7 mouse cellular contexts compared by ENCODE assay signal in genomic region chr14:55478651-55479599, GRCm38 (mm10). TPM values are rescaled to one million over a fixed set of nuclear protein-coding genes. Genes with fewer than 3 reads are reported as not detected.
DNase-seq lines count a peak whose midpoint lies in the region; ATAC-seq and TF ChIP-seq lines count a peak whose summit lies in the region.

Dhrs4 (plus strand) TSS chr14:55478758.

- H3K9ac ChIP-seq in intestine, postnatal 0 days (ENCODE audit: low read depth, low read length) = peak within 1 kb of the TSS; percentile 66
- H3K9ac ChIP-seq in midbrain, embryonic 11.5 days (ENCODE audit: low read length) = peak within 1 kb of the TSS; percentile 86

- H3K27me3 ChIP-seq in embryonic facial prominence, embryonic 10.5 days (replicated peaks; ENCODE audit: low read depth, poor library complexity, severe bottlenecking) = no peaks in the 10 kb centered on the region
- no peaks in the 10 kb centered on the region for H3K27me3 ChIP-seq in intestine, postnatal 0 days (replicated peaks; ENCODE audit: control insufficient read depth, insufficient read depth, low read length)
- no peaks in the 10 kb centered on the region for H3K27me3 ChIP-seq in midbrain, embryonic 11.5 days (ENCODE audit: control insufficient read depth, insufficient read depth, low read length)

- intact Hi-C loops in left cerebral cortex, postnatal 4 days (cut with DNase I) = no loop called here

- peak within 1 kb of the TSS; percentile 66 for H3K4me3 ChIP-seq in embryonic facial prominence, embryonic 10.5 days
- H3K4me3 ChIP-seq in intestine, postnatal 0 days (ENCODE audit: low read depth, low read length) = peak within 1 kb of the TSS; percentile 57
- peak within 1 kb of the TSS; percentile 56 for H3K4me3 ChIP-seq in midbrain, embryonic 11.5 days (ENCODE audit: low read depth, low read length)

- peak within 1 kb of the TSS; percentile 72 for H3K4me2 ChIP-seq in intestine, postnatal 0 days (replicated peaks; ENCODE audit: low read depth)
- peak within 1 kb of the TSS; percentile 63 for H3K4me2 ChIP-seq in midbrain, embryonic 11.5 days

- peak within 1 kb of the TSS; percentile 94 for H3K27ac ChIP-seq in embryonic facial prominence, embryonic 10.5 days (replicated peaks)
- H3K27ac ChIP-seq in intestine, postnatal 0 days (ENCODE audit: low read depth, low read length) = peak within 1 kb of the TSS; percentile 90
- H3K27ac ChIP-seq in midbrain, embryonic 11.5 days (ENCODE audit: low read depth, low read length) = peak within 1 kb of the TSS; percentile 40; the same call in 1 of the 2 replicates

- peak; percentile 88 for TF ChIP-seq CTCF in intestine, postnatal 0 days (IDR thresholded peaks at IDR 0.05; ENCODE audit: low read depth)

- ATAC-seq in intestine, postnatal 0 days = peak; percentile 93
- ATAC-seq in midbrain, embryonic 11.5 days (ENCODE audit: low FRiP score) = peak; percentile 93

- peak; percentile 69 for DNase-seq in adrenal gland, adult 8-10 months
- DNase-seq in embryonic facial prominence, embryonic 10.5 days (ENCODE audit: low spot score) = peak; percentile 88
- no peak for DNase-seq in gonadal fat pad, adult 2 months (ENCODE audit: low read depth)
- DNase-seq in left cerebral cortex, postnatal 4 days = peak; percentile 78
- DNase-seq in midbrain, embryonic 11.5 days (ENCODE audit: low spot score, missing footprints) = peak; percentile 97
- DNase-seq in right cerebral cortex, postnatal 4 days = peak; percentile 67

- peaks cover 25% of the 10 kb centered on the region for H3K4me1 ChIP-seq in embryonic facial prominence, embryonic 10.5 days
- no peaks in the 10 kb centered on the region for H3K4me1 ChIP-seq in intestine, postnatal 0 days (replicated peaks; ENCODE audit: control insufficient read depth, insufficient read depth, low read length)
- peaks cover 2% of the 10 kb centered on the region; the same call in 1 of the 2 replicates for H3K4me1 ChIP-seq in midbrain, embryonic 11.5 days (ENCODE audit: control insufficient read depth, insufficient read depth, low read length)

- WGBS in embryonic facial prominence, embryonic 10.5 days = 1% methylated on average over 38 of the region's 38 CpGs
- WGBS in intestine, postnatal 0 days = under 1% methylated on average over 38 of the region's 38 CpGs
- WGBS in midbrain, embryonic 11.5 days = 1% methylated on average over 38 of the region's 38 CpGs

- no peaks in the 10 kb centered on the region for H3K9me3 ChIP-seq in embryonic facial prominence, embryonic 10.5 days
- no peaks in the 10 kb centered on the region for H3K9me3 ChIP-seq in intestine, postnatal 0 days (ENCODE audit: control insufficient read depth)
- no peaks in the 10 kb centered on the region for H3K9me3 ChIP-seq in midbrain, embryonic 11.5 days (ENCODE audit: control insufficient read depth, low read length)

- 0 out of 2 replicates have a peak, but pooled peaks cover 15% of the 10 kb centered on the region for H3K36me3 ChIP-seq in embryonic facial prominence, embryonic 10.5 days (replicated peaks)
- peaks cover 19% of the 10 kb centered on the region; the same call in 1 of the 2 replicates for H3K36me3 ChIP-seq in intestine, postnatal 0 days (ENCODE audit: control insufficient read depth, insufficient read depth)
- H3K36me3 ChIP-seq in midbrain, embryonic 11.5 days (ENCODE audit: control insufficient read depth, insufficient read depth, low read length) = no peaks in the 10 kb centered on the region

RNA-seq across cellular contexts. Expression of gene Dhrs4, which starts in this region (rescaled TPM):
- total RNA-seq in adrenal gland, adult 8-10 months (2022) = 10 to 100 TPM; 51.9 to 72.7 (median 66.9) TPM
- 77.3 and 88.4 TPM in 2 replicates for polyA plus RNA-seq in embryonic facial prominence, embryonic 10.5 days (2016; fragmentation: Nextera tagmentation; extraction: Ambion mirVana)
- polyA plus RNA-seq in gonadal fat pad, adult 2 months (2012; rRNA removed) = 59.9 and 69.7 TPM in 2 replicates
- 130 and 133 TPM in 2 replicates for polyA plus RNA-seq in intestine, postnatal 0 days (2015; fragmentation: Nextera tagmentation; extraction: Ambion mirVana)
- total RNA-seq in left cerebral cortex, postnatal 4 days (2021) = 10 to 100 TPM; 13.6 to 14.9 TPM
- polyA plus RNA-seq in midbrain, embryonic 11.5 days (2014; fragmentation: Nextera tagmentation; extraction: Ambion mirVana) = 33.9 and 34.8 TPM in 2 replicates

Comparison
In these comparisons a context has a peak if more than half of its experiments do, and no peak if none do; other contexts are left out.
1. H3K27ac ChIP-seq: peak in every context shown above with its lines; median percentile 94 in embryonic facial prominence, embryonic 10.5 days; 90 in intestine, postnatal 0 days; 40 in midbrain, embryonic 11.5 days.